Mouse (Mus musculus) mouse trophoblast stem cell (cell line): ENCODE measurements around the gene Tmigd3.

Experiments
- in situ Hi-C, 2 experiments: fragments of 300-500 bp; cut with MseI, MboI; formaldehyde crosslinking; loops; 2 replicates in 1 of 2; 3 replicates in 1 of 2; pipeline ENCODE4 v1.15.1; 2025

Tmigd3 gene

DNA sequence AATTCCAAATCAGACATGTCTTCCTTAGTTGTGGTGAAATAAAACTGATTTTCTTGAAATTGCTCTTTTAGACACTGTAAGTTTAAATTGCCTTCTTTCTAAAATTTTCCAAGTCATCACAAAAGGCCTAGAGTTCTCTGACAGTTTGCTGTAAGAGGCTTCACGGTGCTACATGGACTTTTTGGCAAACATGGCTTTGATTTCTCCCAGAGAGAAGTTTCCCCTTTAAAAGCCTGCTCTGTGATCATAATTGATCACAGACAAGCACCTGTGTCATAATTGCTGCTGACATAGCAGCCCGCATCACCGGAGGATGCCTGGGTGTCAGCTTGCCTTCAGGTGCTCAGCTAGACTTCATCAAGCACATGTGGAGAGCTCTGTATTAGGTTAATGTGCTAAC is at the start of gene Tmigd3, which contains the start of gene Adora3:
Tmigd3 (plus strand) TSS at position 346 of the 400 bp plus-strand sequence.
Adora3 (plus strand) TSS at position 301 of the 400 bp plus-strand sequence.
- in situ Hi-C loops, result no loop called here

DNA sequence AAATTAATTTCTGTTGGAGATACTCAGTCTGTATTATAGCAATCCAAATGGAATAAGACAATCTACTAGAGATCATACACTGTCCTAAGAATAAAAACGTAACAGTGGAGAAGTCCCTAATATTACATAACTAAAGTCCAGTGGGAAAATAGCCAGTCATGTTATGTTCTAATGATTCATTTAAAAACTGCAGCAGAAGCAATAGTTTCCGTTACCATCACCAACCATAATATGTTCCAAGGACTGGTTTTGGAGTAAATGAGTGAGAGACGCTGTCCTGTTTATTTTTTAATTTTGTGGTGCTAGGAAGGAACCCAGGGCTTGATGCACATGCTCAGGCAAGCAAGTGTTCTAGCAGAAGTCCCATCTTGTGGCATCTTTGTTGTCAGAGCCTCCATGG is 49.2 kb upstream of the Tmigd3 start:
- in situ Hi-C loops, result no loop called here

DNA sequence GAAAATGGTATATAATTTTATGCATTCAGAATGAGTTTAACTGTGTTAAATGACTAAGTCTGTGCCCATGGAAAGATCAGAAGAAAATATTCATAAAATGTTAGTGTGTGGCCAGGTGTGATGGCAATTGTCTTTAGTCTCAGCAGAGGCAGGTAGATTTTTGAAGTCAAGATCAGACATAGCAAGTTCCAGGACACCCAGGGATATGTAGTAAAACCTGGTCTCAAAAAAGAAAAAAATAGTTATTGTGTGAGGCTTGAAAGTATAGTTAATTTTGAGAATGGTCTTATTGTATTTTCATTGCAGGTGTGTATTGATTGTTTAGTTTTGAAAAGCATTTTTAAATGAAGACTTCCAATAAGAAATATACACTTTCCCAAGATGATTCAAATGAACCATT is 47.1 kb upstream of the Tmigd3 start:
- in situ Hi-C loops, result no loop called here

DNA sequence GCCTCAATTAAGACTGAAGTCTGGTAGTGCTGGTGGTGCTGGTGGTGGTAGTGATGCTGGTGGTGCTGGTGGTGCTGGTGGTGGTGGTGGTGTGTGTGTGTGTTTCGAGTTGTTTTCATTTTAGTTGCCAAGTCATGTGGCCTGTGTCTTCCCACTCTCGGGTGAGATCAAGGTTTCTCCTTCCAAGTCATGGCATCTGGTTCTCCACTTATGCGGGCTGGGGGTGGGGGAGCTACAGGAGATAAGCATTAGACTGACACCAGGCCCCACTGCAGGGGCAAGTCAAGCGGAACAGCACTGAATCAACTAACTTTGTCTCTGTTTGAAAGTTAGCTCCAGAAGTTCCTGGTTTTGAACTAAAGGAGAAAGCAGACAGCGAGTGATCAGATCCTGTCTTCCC is 46.6 kb upstream of the Tmigd3 start:
- in situ Hi-C loops, result no loop called here

DNA sequence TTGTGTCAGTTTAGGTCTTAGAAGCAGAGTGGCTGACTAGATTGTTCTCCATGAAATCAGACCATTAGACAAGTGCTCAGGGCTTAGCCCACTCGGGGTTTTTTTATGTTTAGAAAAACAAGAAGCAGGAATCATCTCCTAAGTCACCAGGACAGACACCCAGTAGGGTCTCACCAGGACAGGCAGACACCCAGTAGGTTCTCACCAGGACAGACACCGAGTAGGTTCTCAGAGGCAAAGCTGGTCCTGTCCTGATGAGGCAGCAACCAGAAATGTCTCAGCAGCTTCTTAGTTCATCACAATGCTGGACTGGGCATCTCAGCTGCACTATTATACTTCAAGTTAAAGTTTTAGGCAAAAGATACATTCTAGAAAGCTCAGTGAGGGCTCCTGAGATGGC is 46.0 kb upstream of the Tmigd3 start:
- in situ Hi-C loops, result no loop called here

DNA sequence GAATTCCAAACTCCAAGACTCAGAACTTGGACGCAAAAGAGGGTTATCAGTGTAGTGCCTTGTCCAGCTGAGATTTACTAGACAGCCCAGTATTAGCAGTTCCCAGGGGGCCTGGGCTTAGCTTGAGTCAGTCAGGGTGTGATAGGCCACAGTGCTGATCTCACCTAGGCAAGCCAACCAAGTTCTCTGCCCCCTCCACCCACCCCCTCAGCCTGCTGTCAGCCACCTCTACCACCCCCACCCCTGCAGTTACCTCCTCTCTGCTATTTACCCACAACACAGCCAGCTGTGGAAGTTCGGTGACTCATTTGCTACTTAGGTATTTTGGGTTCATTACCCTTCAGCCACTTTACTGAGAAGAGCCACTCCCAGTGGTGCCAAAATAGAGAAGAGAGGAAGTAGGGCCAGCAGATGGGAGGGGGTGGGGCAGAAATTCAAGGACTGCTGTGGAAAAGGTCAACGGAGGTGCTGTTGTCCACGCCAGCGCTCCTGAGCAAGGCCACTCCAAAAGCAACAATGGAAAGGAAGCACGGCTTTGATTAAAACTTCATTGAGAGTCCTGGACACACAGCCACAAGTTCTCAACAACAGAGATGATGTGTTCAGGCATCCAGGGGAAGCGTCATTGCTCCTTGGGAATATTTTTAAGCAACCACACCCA is 45.1 kb upstream of the Tmigd3 start:
- in situ Hi-C loops, result no loop called here

DNA sequence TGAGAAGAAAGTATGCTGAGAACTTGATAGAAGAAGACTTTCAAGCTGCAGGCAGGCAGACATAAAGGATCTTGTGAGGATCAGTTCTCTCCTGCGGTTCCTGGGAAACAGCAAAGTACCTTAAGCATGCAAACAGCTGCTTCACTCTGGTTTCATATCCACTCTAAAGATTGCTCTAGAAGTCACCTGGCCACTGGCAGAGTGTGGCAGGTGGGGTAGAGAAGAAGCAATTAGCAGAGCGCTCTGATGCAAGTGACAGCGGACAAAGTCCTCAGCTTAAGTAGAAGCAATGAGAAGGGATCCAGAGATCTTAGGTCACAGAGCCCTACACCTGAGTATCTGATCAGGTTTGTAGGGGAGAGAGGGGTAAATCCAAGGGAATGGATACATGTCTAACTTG is 39.1 kb upstream of the Tmigd3 start:
- in situ Hi-C loops, result no loop called here

DNA sequence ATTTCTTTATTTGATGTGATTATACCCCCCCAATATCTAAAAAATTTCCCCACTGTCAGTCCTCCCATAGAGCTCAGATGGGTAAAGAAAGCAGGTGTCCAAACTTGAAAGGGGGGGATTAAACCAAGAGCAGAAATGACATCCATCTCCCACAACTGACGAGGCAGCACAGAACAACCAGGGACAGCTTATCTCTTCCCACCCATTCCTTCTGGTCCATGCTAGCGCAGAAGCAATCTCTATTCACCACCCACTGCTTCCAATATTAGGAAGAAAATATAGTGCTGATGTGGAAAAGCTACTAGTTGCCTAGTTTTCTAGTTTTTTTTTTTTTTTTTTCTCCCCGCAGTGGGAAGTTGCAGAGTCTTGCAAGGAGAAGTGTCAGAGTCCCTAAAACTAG is 34.8 kb upstream of the Tmigd3 start:
- in situ Hi-C loops, result no loop called here

DNA sequence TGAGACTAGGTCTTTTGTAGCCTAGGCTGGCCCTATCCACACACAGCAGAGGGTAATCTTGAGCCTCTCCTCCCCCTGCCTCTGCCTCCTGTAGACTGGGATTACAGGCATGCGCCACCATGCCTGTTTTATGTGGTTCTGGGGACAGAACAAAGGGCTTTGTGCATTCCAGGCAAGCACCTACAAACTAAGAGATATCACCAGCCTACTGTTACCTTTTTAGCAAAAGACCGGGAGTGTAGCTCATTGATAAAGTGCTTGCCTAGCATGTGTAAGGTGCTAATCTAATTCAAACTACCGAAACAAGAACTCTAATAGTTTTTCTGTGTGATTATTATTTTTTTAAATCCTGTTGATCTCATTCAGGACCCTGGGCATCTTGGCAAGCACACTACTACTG is 33.8 kb upstream of the Tmigd3 start:
- in situ Hi-C loops, result no loop called here

DNA sequence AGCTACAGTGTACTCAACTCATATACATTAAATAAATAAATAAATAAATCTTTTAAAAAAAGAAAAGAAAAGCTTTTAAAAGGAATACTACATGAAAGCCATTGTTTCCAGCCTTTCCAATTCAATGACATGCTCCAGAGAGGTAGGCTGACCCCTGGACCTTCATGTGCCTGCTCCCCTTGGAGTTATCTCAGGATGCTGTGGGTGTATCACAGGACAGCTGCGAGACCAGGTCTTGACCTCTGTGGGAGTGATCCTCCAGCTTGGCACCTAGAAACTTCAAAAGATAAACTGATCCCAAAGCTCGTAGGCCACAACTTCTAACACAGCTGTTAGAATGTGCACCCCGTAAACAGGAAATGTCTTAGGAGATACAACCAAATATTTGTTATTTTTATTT is 32.0 kb upstream of the Tmigd3 start:
- in situ Hi-C loops, result no loop called here

DNA sequence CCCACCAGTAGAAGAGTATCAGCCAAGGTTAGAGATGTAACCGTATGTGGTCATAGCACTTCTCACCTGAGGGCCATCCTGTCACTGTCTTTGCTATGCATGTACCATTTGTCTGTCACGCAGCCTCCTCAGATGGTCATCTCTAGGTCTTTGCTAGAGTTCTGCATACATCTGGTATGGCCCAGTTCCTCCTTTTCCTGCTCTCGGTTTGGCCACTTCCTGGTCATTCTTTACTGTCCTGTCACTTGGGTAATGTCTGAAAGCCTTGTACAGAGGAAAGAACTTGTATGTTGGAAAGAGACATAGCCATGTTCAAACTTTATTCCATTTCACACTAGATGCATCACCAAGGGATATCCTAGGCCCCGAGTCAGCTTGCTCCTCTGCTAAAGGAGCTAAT is 30.9 kb upstream of the Tmigd3 start:
- in situ Hi-C loops, result no loop called here

DNA sequence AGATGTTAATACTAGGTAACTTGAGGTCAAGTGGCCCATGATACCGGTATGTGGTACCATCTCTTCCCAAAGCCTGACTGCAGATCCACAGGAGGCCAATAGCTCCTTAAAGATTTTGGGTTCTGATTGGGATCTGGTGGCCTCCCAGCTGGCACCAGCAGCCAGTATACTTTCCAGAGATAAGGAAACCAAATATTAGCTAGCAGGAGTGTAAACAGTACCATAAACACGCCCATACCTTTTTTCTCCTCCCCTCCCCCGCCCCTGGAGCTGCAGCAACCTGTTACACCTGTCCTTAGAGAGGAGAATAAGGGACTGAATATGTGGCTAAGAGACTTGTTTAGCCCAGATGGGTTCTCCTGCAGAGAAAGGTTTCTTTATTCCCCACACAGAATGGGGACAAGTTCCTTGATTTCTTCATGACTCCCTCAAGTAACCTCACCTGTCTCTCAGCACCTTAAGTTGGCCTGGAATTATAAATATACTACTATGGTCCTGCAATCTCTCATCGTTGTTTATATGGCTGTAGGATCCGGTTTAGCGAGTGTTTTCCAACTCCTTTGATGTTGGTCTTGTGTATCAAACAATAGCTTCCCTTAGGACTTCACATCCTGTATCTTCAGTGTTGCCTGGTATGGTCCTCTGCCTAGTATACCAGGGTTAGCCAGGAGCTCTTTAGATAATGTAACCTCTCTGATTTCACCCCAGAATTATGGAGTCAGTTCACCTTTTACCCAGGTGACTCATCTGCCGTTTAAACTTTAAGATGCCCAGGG is 24.2 kb upstream of the Tmigd3 start:
- in situ Hi-C loops, result no loop called here

DNA sequence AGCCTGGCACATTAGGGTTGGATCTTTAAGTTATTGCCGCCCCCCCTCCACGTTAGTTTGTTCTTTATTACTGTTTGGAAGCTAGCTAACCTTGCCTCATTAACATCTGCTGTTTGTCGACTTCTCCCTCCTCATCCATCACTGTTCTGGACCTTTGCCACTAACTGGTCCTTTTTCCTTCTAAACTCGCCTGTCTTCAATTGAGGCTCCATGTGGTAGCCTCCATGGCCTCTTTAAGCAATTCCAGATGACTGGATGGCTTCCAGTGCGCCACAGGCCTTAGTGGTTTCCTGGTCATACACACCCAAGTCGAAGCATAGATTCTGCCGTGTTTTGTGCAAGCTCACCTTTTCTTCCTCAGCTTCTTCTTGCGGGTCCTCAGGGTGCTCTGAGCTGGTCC is 16.9 kb upstream of the Tmigd3 start:
- in situ Hi-C loops, result no loop called here

DNA sequence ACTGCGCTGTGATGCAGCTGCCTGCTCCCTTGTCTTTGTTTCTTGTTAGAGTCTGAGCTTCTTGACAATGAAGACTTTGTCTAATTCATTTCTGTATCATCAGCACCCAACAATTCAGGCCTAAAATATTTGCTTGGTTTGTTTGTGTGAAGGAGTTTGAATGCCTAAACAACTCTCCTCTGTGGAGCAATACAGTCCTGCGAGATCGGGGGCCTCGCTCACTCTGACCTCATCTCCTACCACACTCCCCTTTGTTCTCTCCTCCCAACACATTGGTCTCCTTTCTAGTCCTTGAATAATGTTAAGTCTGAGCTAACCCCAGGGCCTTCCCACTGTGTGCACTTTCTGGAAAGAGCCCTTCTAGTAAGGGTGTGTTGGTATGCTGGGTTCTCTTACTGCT is 15.9 kb upstream of the Tmigd3 start:
- in situ Hi-C loops, result no loop called here

DNA sequence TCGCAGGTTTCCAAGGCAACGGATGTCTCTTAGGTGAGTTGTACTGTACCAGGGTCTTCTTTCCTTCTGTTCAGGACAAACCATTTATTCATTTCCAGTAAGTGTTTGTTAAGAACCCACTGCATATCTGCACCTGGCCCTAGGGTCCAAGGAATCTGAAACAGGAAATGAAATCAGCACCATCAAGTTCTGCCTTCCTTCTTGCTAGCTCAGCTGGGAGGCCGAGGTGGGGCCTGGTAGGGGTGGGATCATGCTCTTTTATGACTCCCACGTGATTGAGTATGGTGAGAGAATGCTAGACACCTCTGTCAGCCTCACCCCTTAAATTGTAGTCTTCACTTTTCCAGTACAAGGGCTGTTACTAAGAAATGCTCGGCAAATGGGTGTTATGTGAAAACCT is 13.2 kb upstream of the Tmigd3 start:
- in situ Hi-C loops, result no loop called here

DNA sequence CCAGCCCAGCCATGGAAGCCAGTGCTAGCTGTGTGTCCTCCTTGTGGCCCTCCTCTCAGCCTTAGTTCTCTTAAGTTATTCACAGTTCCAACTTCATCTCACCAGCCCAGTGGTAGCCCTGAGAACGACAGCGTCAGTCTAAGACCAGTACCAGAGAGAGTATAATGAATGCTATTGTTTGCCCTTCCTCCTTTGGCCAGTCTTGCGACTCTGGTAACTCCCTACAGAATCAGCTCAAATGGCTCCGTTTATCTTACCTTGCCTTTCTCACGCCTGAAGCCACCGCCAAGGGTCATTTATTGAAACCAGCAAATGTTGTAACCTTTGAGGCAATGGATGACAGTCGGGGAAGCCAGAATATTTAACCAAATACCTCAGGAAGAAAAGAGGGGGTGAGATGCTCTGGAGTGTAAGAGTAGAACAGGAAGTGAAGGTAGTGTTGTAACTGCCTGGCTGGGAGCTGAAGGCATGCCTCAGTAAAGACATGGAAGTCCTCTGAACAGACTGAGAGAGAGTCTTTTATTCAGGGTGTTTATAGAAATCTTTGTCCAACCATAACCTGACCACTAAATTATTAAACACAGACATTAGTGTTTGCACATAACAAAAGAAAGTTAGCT is 8.8 kb upstream of the Tmigd3 start:
- in situ Hi-C loops, result no loop called here

DNA sequence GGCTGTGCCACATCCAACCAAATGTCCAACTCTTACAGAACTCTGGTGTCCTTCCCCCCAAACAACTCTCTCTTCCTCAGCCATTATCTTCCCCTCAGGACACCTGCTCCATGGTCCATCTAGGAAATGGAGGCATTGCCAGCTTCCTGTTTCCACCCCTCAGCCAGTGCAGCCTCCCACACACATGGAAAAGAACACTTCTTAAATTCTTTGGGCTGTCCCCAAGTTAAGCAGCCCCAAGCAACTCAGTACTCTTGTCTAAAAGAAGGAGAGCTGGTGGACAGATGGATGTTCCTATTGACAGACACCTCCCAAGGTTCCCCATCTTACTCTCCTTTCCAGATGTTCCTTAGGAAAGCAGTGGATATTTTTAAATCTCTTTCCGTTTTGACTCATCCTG is 6.6 kb upstream of the Tmigd3 start:
- in situ Hi-C loops, result no loop called here

DNA sequence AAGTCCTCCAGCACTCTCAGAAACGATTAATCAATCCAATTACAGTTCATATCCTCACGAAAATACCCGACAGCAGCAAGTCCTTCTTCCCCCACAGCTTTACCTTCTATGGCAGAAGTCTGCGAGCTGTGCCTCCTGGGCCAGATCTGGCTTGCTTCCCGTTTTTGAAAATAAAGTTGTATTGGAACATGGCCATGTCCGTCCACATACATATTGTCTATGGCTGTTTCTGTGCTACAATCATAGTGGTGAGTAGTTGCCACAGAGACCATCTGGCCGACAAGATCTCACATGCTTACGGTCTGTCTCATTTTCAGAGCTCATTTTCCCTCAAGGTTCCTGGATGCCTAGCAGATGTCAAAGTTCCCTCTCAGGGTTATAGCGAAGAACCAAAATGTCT is 5.6 kb upstream of the Tmigd3 start:
- in situ Hi-C loops, result no loop called here

DNA sequence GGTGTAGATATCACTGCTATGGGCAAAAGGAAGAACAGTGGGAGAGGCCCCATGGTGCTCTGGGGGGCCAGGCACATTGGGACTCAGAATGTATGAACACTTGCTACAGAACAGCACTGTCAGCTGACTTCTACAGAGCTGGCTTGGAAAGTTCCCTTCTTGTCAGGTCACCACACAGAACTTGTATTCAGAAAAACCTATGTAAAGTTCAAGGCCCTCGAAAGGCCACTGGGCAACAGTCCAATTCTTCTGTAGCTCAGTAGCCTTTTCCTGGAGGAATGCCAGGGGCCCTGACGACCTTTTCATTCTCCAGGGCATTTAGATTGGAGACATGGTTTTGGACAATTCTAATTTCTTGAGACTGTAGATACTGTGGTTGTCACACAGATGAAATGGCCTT is 2.6 kb upstream of the Tmigd3 start:
- in situ Hi-C loops, result no loop called here

DNA sequence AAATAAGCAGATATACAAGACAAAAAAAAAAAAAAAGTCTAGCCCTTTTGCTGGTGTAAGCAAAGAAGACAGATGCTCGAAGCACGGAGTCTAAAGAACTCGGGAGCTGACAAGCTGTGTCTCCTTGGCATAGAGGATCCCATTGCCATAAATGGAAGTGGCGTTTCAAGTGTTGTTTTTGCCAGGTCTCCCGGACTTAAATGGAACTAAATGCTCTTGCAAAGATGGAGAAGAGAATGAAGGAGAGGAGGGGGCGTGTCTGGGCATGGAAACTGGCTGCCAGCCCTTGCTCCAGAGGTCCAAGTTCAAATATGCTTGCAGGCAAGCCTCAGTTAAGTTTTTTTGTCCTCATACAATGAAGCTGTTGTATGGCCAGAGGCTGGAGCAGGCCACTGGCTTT is 1.3 kb downstream of the Tmigd3 start:
- in situ Hi-C loops, result no loop called here

DNA sequence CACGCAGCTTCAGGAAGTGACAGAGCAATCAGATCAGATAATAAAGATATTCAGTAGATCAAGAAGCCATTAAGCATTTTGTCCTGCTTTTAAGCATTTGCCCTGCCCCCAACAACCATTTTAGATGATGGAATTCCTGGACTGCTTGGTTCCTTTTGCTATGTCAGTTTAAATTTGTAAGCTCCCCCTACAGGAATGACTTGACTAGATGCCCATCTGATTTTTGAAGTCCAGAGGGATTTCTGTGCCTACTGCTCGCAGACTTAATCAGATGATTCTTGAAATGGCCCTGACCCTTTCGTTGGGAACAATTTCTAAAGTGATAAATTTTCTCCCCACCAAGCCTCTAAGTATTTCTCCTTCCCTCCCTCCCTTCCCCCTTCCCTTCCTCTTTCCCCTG is 1.9 kb downstream of the Tmigd3 start:
- in situ Hi-C loops, result no loop called here

DNA sequence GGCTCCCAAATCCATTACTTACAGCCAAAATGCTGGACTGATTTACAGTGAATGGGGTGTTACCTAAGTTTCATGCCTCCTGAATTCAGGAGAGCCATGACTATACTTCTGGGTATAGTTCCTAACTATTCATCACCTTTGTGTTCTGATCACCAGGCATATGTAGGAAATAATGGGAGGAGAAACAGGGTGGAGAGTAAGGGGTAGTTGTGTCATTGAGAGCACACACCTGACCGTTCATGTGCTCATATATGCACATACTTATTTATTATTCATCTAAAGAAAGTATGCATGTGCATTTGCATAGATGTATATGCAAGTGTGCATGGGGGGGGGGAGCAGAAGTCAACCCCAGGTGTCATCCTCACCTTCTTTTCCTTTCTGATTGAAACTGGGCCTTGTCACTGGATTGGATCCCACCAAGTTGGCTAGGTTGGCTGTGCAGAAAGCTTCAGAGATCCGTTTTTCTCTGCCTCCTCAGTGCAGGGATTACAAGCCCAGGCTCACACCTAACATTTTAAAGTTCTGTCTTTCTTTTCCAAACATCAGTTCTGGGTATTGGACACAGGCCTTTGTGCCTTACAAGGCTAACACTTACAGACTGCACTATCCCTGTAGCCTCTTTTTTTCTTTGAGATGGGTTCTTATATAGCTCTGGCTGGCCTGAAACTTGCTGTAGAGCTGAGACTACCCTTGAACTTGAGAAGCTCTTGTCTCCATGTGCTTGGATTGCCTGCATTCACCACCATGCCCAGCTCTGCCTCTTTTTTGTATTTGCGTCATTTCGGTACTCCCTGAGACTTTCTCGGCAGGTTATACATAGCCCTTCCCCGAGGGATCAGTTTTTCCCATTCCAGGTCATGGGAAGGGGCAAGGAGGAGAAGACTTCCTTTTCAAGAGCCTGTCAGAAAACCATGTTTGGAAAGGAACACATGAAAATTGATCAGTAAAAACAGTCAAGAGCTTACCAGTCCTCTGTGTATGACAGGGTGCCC is 3.0 kb downstream of the Tmigd3 start:
- in situ Hi-C loops, result no loop called here
